Comparison of ENCODE assay signal across 12 mouse cellular contexts in the genomic region with DNA sequence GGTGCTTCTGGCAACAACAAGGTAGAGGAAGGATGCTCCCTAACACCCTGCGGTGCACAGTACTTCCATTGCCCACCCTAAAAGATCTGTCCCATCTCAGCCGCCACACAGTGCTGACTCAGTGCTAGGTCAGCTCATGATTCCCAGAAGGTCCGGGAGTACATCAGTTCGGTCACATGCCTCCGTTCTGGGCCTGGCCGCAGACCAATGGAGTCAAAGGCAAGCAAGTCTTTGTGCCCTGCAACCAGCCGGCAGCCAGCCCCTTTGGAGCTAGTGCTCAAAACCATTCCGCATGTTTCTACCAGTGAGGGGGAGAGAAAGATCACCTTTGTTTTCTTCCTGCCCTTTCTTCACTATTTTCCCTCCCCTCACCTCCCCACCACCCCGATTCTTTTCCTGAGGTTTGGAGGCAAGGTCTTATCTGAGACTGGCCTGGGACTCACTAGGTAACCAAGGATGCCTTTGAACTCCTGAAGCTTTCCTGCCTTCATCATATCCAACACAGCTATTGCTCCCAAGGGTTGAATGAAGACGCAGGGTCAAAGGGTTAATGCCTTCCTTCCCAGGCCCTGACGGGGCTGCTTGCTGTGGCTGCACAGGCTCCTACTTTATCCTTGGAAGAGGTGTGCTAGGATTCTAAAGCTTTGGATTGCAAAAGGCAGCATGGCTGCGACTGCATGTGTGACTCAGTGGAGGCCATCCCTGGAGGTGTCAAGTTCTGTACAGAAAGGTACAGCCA. TPM values are rescaled to one million over a fixed set of nuclear protein-coding genes. Genes with fewer than 3 reads are reported as not detected.
DNase-seq lines count a peak whose midpoint lies in the region; ATAC-seq and TF ChIP-seq lines count a peak whose summit lies in the region.
"Had no signal": no experiment of that assay in that cellular context is flagged by ENCODE, and none has a peak within 500 bp of the region (broad histone marks: within the 10 kb centered on the region; RNA-seq: fewer than 3 reads in every experiment).

No protein-coding gene starts in this region.

- no peak for TF ChIP-seq EP300 in liver, postnatal 0 days (IDR thresholded peaks at IDR 0.05; ENCODE audit: low read depth)

- no peaks in the 10 kb centered on the region for H3K36me3 ChIP-seq in forebrain, embryonic 15.5 days
- no peaks in the 10 kb centered on the region for H3K36me3 ChIP-seq in forebrain, embryonic 13.5 days (ENCODE audit: poor library complexity, severe bottlenecking)
- H3K36me3 ChIP-seq in E14TG2a.4 (ENCODE audit: insufficient read depth, low read length), result peaks cover 99% of the 10 kb centered on the region
- H3K36me3 ChIP-seq in intestine, postnatal 0 days (ENCODE audit: control insufficient read depth, insufficient read depth), result peaks cover 8% of the 10 kb centered on the region; the same call in 1 of the 2 replicates
- 0 out of 2 replicates have a peak, but pooled peaks cover 2% of the 10 kb centered on the region for H3K36me3 ChIP-seq in liver, postnatal 0 days (replicated peaks; ENCODE audit: insufficient read depth, low read length)
- peaks cover 20% of the 10 kb centered on the region; the same call in 1 of the 2 replicates for H3K36me3 ChIP-seq in forebrain, postnatal 0 days (ENCODE audit: insufficient read depth)
- H3K36me3 ChIP-seq: liver, embryonic 13.5 days; midbrain, embryonic 12.5 days; stomach, embryonic 15.5 days had no signal

- H3K4me1 ChIP-seq in forebrain, embryonic 15.5 days, result no peaks in the 10 kb centered on the region
- no peaks in the 10 kb centered on the region for H3K4me1 ChIP-seq in forebrain, embryonic 13.5 days
- peaks cover 85% of the 10 kb centered on the region for H3K4me1 ChIP-seq in E14TG2a.4 (replicated peaks; ENCODE audit: low read depth, low read length)
- peaks cover 22% of the 10 kb centered on the region for H3K4me1 ChIP-seq in cortical plate, adult 2 months (ENCODE audit: control insufficient read depth, insufficient read depth, low read length)
- 0 out of 2 replicates have a peak, but pooled peaks cover 11% of the 10 kb centered on the region for H3K4me1 ChIP-seq in intestine, postnatal 0 days (replicated peaks; ENCODE audit: control insufficient read depth, insufficient read depth, low read length)
- peaks cover 25% of the 10 kb centered on the region for H3K4me1 ChIP-seq in liver, postnatal 0 days (ENCODE audit: insufficient read depth)
- H3K4me1 ChIP-seq in forebrain, postnatal 0 days (ENCODE audit: insufficient read depth), result no peaks in the 10 kb centered on the region

- no peak overlapping the region for H3K4me3 ChIP-seq in forebrain, embryonic 15.5 days
- no peak overlapping the region for H3K4me3 ChIP-seq in forebrain, embryonic 13.5 days
- peak overlapping the region; percentile 30 for H3K4me3 ChIP-seq in E14TG2a.4 (replicated peaks; ENCODE audit: low read length)
- no peak overlapping the region for H3K4me3 ChIP-seq in cortical plate, adult 2 months (ENCODE audit: insufficient read depth, low read length)
- H3K4me3 ChIP-seq in intestine, postnatal 0 days (ENCODE audit: low read depth, low read length), result no peak overlapping the region
- H3K4me3 ChIP-seq in liver, postnatal 0 days (ENCODE audit: low read depth, low read length), result no peak overlapping the region
- no peak overlapping the region for H3K4me3 ChIP-seq in forebrain, postnatal 0 days (ENCODE audit: low read depth, low read length)
- H3K4me3 ChIP-seq: hindbrain, embryonic 13.5 days; liver, embryonic 13.5 days; midbrain, embryonic 12.5 days; stomach, embryonic 15.5 days had no signal

- DNase-seq in liver, postnatal 0 days, result no peak
- DNase-seq in forebrain, postnatal 0 days, result no peak
- no peak for DNase-seq in spleen, postnatal 4 days (ENCODE audit: low spot score in 2 of 2)
- DNase-seq: liver, embryonic 13.5 days had no signal

- H3K9me3 ChIP-seq in forebrain, embryonic 15.5 days, result no peaks in the 10 kb centered on the region
- no peaks in the 10 kb centered on the region for H3K9me3 ChIP-seq in forebrain, embryonic 13.5 days (replicated peaks)
- peaks cover under 1% of the 10 kb centered on the region; the same call in 1 of the 2 replicates for H3K9me3 ChIP-seq in E14TG2a.4 (ENCODE audit: low read length)
- no peaks in the 10 kb centered on the region for H3K9me3 ChIP-seq in intestine, postnatal 0 days (ENCODE audit: control insufficient read depth)
- no peaks in the 10 kb centered on the region for H3K9me3 ChIP-seq in liver, postnatal 0 days (ENCODE audit: low read length)
- H3K9me3 ChIP-seq in forebrain, postnatal 0 days (ENCODE audit: low read length), result no peaks in the 10 kb centered on the region
- H3K9me3 ChIP-seq: hindbrain, embryonic 13.5 days; liver, embryonic 13.5 days; midbrain, embryonic 12.5 days; stomach, embryonic 15.5 days had no signal

- no peak overlapping the region for H3K27ac ChIP-seq in forebrain, embryonic 15.5 days (replicated peaks)
- H3K27ac ChIP-seq in forebrain, embryonic 13.5 days, result no peak overlapping the region
- H3K27ac ChIP-seq in cortical plate, adult 2 months (ENCODE audit: insufficient read depth, low read length), result peak overlapping the region; percentile 42; the same call in 1 of the 2 replicates
- H3K27ac ChIP-seq in intestine, postnatal 0 days (ENCODE audit: low read depth, low read length), result peak overlapping the region; percentile 73
- H3K27ac ChIP-seq in liver, postnatal 0 days (ENCODE audit: low read depth), result no peak overlapping the region
- no peak overlapping the region for H3K27ac ChIP-seq in forebrain, postnatal 0 days (ENCODE audit: low read depth, low read length)
- H3K27ac ChIP-seq: hindbrain, embryonic 13.5 days; liver, embryonic 13.5 days; midbrain, embryonic 12.5 days; stomach, embryonic 15.5 days had no signal

- no peak overlapping the region for H3K4me2 ChIP-seq in forebrain, embryonic 15.5 days (replicated peaks)
- no peak overlapping the region for H3K4me2 ChIP-seq in forebrain, embryonic 13.5 days
- peak overlapping the region; percentile 14; the same call in 1 of the 2 replicates for H3K4me2 ChIP-seq in intestine, postnatal 0 days (replicated peaks; ENCODE audit: low read depth)
- H3K4me2 ChIP-seq in liver, postnatal 0 days (ENCODE audit: low read depth, low read length), result no peak overlapping the region
- no peak overlapping the region for H3K4me2 ChIP-seq in forebrain, postnatal 0 days (ENCODE audit: low read depth)
- H3K4me2 ChIP-seq: hindbrain, embryonic 13.5 days; liver, embryonic 13.5 days; midbrain, embryonic 12.5 days; stomach, embryonic 15.5 days had no signal

- no peaks in the 10 kb centered on the region for H3K27me3 ChIP-seq in forebrain, embryonic 15.5 days
- H3K27me3 ChIP-seq in forebrain, embryonic 13.5 days, result no peaks in the 10 kb centered on the region
- H3K27me3 ChIP-seq in E14TG2a.4 (ENCODE audit: insufficient read depth, low read length), result no peaks in the 10 kb centered on the region
- H3K27me3 ChIP-seq in intestine, postnatal 0 days (replicated peaks; ENCODE audit: control insufficient read depth, insufficient read depth, low read length), result no peaks in the 10 kb centered on the region
- no peaks in the 10 kb centered on the region for H3K27me3 ChIP-seq in liver, postnatal 0 days (ENCODE audit: insufficient read depth, low read length)
- no peaks in the 10 kb centered on the region for H3K27me3 ChIP-seq in forebrain, postnatal 0 days (ENCODE audit: insufficient read depth, low read length)
- H3K27me3 ChIP-seq: hindbrain, embryonic 13.5 days; liver, embryonic 13.5 days; midbrain, embryonic 12.5 days; stomach, embryonic 15.5 days had no signal

- 81% methylated on average over 12 of the region's 12 CpGs for WGBS in forebrain, embryonic 15.5 days
- 73% methylated on average over 12 of the region's 12 CpGs for WGBS in forebrain, embryonic 13.5 days
- WGBS in intestine, postnatal 0 days, result 63% methylated on average over 12 of the region's 12 CpGs
- WGBS in liver, postnatal 0 days (ENCODE audit: insufficient replicate concordance), result 80% methylated on average over 12 of the region's 12 CpGs
- 80% methylated on average over 12 of the region's 12 CpGs for WGBS in forebrain, postnatal 0 days

- 0 out of 2 replicates have a peak, but pooled peaks have one; percentile 13 for ATAC-seq in forebrain, embryonic 15.5 days (replicated peaks)
- ATAC-seq in forebrain, embryonic 13.5 days, result no peak
- no peak for ATAC-seq in intestine, postnatal 0 days
- no peak for ATAC-seq in liver, postnatal 0 days
- no peak for ATAC-seq in forebrain, postnatal 0 days

- no peak for TF ChIP-seq CTCF in E14TG2a.4 (conservative IDR thresholded peaks at IDR 0.05; ENCODE audit: low read length)
- TF ChIP-seq CTCF in cortical plate, adult 2 months (IDR thresholded peaks at IDR 0.05; ENCODE audit: extremely low read depth, insufficient read depth, low read length), result no peak
- TF ChIP-seq CTCF in intestine, postnatal 0 days (IDR thresholded peaks at IDR 0.05; ENCODE audit: low read depth), result no peak
- TF ChIP-seq CTCF in liver, postnatal 0 days (IDR thresholded peaks at IDR 0.05; ENCODE audit: low read depth), result no peak
- no peak for TF ChIP-seq CTCF in forebrain, postnatal 0 days (IDR thresholded peaks at IDR 0.05; ENCODE audit: low read depth)

- no peak overlapping the region for H3K9ac ChIP-seq in forebrain, embryonic 15.5 days (replicated peaks)
- no peak overlapping the region for H3K9ac ChIP-seq in forebrain, embryonic 13.5 days
- H3K9ac ChIP-seq in intestine, postnatal 0 days (ENCODE audit: low read depth, low read length), result no peak overlapping the region
- H3K9ac ChIP-seq in liver, postnatal 0 days (replicated peaks), result no peak overlapping the region
- no peak overlapping the region for H3K9ac ChIP-seq in forebrain, postnatal 0 days
- H3K9ac ChIP-seq: hindbrain, embryonic 13.5 days; liver, embryonic 13.5 days; midbrain, embryonic 12.5 days; stomach, embryonic 15.5 days had no signal

- TF ChIP-seq POLR2A in cortical plate, adult 2 months (IDR thresholded peaks at IDR 0.05; ENCODE audit: extremely low read depth, insufficient read depth, low read length), result no peak

RNA-seq across cellular contexts. Expression of gene Pfkp, which starts 16.6 kb away (rescaled TPM):
- 163 and 165 TPM in 2 replicates for polyA plus RNA-seq in forebrain, embryonic 15.5 days (2015; fragmentation: Nextera tagmentation; extraction: Ambion mirVana)
- polyA plus RNA-seq in forebrain, embryonic 13.5 days (2015; fragmentation: Nextera tagmentation; extraction: Ambion mirVana), result 53.1 and 61.1 TPM in 2 replicates
- polyA plus RNA-seq in cortical plate, adult 2 months (2012; rRNA removed), result 225 and 240 TPM in 2 replicates
- 75.7 and 77.6 TPM in 2 replicates for polyA plus RNA-seq in intestine, postnatal 0 days (2015; fragmentation: Nextera tagmentation; extraction: Ambion mirVana)
- 3.7 and 4.9 TPM in 2 replicates for polyA plus RNA-seq in liver, postnatal 0 days (2015; fragmentation: Nextera tagmentation; extraction: Ambion mirVana)
- total RNA-seq in forebrain, postnatal 0 days (2014; rRNA removed), result 173 and 213 TPM in 2 replicates
- polyA plus RNA-seq in forebrain, postnatal 0 days (2015; fragmentation: Nextera tagmentation; extraction: Ambion mirVana), result 109 and 207 TPM in 2 replicates

Comparison
In these comparisons a context has a peak if more than half of its experiments do, and no peak if none do; other contexts are left out.
1. H3K27ac ChIP-seq: peak in cortical plate, adult 2 months (single experiment) and intestine, postnatal 0 days (single experiment); none in forebrain, embryonic 15.5 days (single experiment), forebrain, embryonic 13.5 days (single experiment), liver, postnatal 0 days (single experiment) and forebrain, postnatal 0 days (single experiment).